Mouse (Mus musculus): ENCODE results near the gene Scly.
A peak's percentile ranks its signal among the peaks of the same experiment; 100 is the strongest.

Scly gene

GRCm38 (mm10) chr1:91299707-91300426 is 1.7 kb downstream of the Scly start:
- no peak for DNase-seq (ENCODE audit: low read depth, low spot score)

GRCm38 (mm10) chr1:91301206-91301920 is 3.2 kb downstream of the Scly start:
- no peak for DNase-seq (ENCODE audit: low read depth, low spot score)

GRCm38 (mm10) chr1:91302021-91302420 is 3.9 kb downstream of the Scly start:
- no peak for DNase-seq (ENCODE audit: low read depth, low spot score)

GRCm38 (mm10) chr1:91304621-91305020 is 6.5 kb downstream of the Scly start:
- DNase-seq (ENCODE audit: low read depth, low spot score) = no peak

- DNase-seq (ENCODE audit: low read depth, low spot score) = no peak
Observed at GRCm38 (mm10) chr1:91309366-91310085, 11.4 kb downstream of the Scly start.

DNA sequence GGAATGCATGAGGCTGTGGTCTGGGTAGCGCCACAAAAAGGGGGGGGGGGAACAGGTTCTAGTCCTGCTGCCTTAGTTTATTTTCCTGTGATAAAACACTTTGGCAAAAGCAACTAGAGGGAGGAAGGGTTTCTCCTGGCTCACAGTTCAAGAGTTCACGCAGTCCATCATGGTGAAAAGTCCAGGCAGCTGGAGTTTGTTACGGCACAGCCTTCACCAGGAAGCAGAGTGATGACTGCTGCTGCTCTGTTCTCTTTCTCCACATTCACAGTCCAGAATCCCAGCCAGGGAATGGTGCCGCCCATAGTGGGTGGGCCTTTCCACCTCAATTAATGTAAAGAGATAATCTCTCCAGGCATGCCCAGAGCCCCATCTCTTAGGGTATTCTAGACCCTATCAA is 14.1 kb downstream of the Scly start:
- no peak for DNase-seq (ENCODE audit: low read depth, low spot score)

- no peak for DNase-seq (ENCODE audit: low read depth, low spot score)
Observed at GRCm38 (mm10) chr1:91313251-91313650, 15.1 kb downstream of the Scly start.

DNA sequence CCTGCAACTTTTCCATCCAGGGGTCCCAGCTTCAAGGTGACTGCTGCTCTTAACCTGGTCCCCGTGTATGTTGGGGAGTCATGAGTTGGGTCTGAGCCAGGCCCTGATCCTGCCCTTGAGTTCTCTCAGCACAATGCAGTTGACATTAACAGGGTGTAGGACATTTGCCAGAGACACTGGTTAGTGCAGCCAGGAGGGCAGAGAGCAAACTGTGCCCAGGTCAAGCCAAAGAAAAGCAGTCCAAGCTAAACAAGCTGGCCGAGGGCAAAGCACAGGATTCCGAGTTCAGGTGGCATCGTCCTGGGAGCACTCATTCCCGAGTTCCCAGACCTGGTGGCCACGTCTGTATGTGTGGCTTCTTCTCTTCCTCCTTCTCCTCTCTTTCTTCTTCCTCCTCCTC is 19.5 kb downstream of the Scly start:
- DNase-seq (ENCODE audit: low read depth, low spot score) = no peak

- DNase-seq (ENCODE audit: low read depth, low spot score) = no peak
Observed at GRCm38 (mm10) chr1:91321760-91322438, 23.8 kb downstream of the Scly start, which contains the start of gene Espnl. Gene Espnl, plus strand, starts transcription at chr1:91322075.

DNA sequence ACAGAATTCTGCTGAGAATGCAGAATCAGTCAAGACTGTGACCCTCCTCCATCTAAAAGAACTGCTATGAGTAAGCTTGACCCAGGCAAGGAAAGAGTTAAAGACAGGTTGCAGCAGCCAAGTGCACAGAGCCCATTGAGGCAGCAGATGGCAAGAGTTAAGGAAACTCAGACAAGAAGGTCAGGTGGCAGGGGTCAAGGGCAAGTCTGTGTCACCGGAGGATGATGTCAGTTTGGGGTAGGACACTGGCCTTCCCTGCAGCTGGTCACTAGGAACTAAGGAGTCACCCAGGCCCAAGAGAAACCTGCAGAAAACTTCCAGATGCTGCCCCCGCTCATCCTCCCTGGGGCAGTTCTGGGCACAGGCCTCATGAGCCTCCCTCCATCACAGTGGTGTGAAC is 26.5 kb downstream of the Scly start:
- no peak for DNase-seq (ENCODE audit: low read depth, low spot score)

GRCm38 (mm10) chr1:91325488-91326042 is 27.4 kb downstream of the Scly start:
- DNase-seq (ENCODE audit: low read depth, low spot score) = no peak

GRCm38 (mm10) chr1:91332102-91332501 is 34.0 kb downstream of the Scly start:
- DNase-seq (ENCODE audit: low read depth, low spot score) = no peak

- no peak for DNase-seq (ENCODE audit: low read depth, low spot score)
Observed at GRCm38 (mm10) chr1:91333582-91333981, 35.4 kb downstream of the Scly start.

DNA sequence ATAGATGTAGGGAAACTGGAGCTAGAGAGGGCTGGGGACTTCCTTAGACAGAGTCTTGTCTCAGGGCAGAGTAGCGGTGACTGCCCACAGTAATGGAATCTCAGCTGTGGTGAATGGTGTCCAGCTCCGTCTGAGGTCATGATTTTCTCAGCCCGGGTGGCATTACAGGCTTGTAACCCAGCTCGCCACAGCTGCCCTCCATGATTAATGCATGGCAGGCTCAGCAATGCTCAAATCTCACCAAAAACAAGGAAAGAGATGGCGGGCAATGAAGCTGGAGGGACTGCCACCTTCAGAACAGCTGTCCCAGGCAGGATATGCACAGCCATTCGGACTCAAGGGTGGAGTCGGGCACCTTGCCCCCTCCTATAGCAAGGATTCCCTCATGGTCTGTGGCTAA is 39.2 kb downstream of the Scly start:
- DNase-seq (ENCODE audit: low read depth, low spot score) = no peak

- no peak for DNase-seq (ENCODE audit: low read depth, low spot score)
Observed at GRCm38 (mm10) chr1:91344001-91344400, 45.9 kb downstream of the Scly start.

GRCm38 (mm10) chr1:91344921-91345685 is 47.0 kb downstream of the Scly start:
- no peak for DNase-seq (ENCODE audit: low read depth, low spot score)

- peak; percentile 48 for DNase-seq (ENCODE audit: low read depth, low spot score)
Observed at GRCm38 (mm10) chr1:91346892-91347291, 48.8 kb downstream of the Scly start.

GRCm38 (mm10) chr1:91350841-91351240 is 52.7 kb downstream of the Scly start, which contains the start of gene Klhl30:
Gene Klhl30, plus strand, starts transcription at chr1:91351016.
- DNase-seq (ENCODE audit: low read depth, low spot score) = no peak

- no peak for DNase-seq (ENCODE audit: low read depth, low spot score)
Observed at GRCm38 (mm10) chr1:91351249-91351648, 53.1 kb downstream of the Scly start.

- DNase-seq (ENCODE audit: low read depth, low spot score) = no peak
Observed at GRCm38 (mm10) chr1:91352277-91352676, 54.1 kb downstream of the Scly start.

GRCm38 (mm10) chr1:91356105-91356504 is 58.0 kb downstream of the Scly start:
- DNase-seq (ENCODE audit: low read depth, low spot score) = no peak

Measured in CD4-positive helper T cell, adult 2 months (primary cell).